Mouse (Mus musculus): ENCODE results near the gene Adap1.

Adap1 gene

DNA sequence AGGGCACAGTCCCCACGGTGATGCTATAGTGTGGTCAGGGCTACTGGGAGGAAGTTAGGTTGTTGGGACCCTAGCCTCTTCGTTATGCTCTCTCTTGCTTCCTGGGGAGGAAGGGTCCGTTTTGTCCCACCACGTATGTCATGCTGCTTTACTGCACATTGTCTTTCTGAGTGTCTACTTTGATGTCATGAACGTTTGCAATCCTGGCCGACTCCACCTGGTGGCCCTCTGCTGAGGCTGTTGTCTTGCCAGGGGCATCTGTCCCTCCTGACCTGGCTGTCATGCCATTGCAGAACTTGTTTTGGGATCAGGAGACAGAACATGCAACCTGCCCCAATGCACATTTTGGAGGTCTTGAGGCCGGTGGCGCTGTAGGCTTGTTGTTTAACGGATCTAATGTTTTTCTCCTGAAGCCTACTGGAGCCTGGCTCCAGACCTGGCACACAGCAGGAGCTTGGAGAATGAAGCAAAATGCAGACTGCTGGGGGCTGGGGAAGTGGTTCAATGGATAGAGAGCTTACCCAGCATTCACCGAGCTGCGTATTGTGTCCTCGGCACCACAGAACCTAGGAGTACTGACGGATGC is 782 bp upstream of the Adap1 start:
- in situ Hi-C loops (cut with MboI; ENCODE audit: low sequenced_read_pairs) = no loop called here

- in situ Hi-C loops (cut with MboI; ENCODE audit: low sequenced_read_pairs) = no loop called here
Measured at GRCm38 (mm10) chr5:139324691-139325394, 579 bp downstream of the Adap1 start.

- in situ Hi-C loops (cut with MboI; ENCODE audit: low sequenced_read_pairs) = no loop called here
Measured at GRCm38 (mm10) chr5:139324045-139324491, 1.4 kb downstream of the Adap1 start.

DNA sequence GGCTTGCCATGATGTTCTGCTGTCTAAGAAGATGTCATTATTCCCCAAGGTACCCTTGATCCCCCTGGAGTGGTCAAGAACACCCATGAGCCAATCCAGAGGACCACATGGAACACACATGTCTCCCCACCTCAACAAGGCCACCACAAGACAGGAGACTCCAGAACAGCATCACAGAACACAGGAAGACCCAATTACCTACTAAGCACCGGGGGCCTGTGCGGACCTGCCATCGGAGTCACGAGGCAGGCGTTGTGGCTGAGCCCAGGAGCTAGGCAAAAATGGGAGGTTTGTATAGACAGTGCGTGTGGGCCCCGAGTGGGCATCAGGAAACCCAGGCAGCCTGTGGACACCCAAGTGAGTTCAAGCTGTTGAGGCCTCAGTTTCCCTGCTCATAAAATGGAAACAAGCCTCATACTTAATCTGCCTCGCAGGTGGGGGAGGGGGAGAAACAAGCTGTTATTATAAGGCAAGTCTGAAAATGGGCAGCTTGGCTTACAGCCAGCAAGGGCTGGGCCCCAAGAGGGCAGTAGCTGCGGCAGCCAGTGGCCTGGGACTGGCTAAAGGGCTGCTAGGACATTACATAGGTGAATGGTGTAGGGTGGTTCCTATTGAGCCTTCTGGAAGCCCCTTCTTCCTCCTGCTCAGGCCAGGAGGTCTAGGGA is 2.0 kb downstream of the Adap1 start:
- in situ Hi-C loops (cut with MboI; ENCODE audit: low sequenced_read_pairs) = no loop called here

DNA sequence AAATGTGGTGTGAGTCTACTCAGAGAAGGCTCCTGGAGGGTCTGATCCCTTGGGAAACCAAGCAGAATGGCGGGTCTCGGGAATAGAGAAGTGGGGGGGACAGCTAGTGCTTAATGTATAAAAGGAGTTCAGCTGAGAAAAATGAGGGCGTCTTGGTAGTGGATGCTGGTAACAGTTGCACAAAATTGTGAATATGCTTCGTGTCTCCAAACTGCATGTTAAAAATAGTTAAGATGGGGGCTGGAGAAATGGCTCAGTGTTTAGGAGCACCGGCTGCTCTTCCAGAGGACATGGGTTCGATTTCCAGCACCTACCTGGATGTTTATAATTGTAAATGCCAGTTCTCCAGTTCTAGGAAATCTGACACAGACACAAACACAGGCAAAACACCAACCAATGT is 4.1 kb downstream of the Adap1 start:
- in situ Hi-C loops (cut with MboI; ENCODE audit: low sequenced_read_pairs) = no loop called here

DNA sequence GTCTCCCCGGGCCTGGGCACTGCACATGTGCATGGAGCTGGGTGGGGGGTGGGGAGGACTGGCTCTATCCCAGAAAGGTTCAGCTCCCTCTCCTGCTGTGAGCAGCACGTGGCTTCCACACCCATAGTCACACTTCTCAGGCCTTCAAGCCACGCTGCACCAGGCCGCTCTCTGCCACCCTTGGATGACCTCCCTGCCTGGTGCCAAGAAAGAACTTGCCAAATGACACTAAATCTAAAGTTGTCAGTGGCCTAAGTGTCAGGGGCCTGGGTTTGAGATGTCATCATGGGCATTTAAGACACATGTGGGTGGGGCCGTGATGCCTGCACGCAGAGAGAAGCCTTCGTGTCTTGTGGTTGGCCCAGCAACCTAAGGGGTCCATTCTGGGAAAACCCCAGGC is 5.0 kb downstream of the Adap1 start:
- in situ Hi-C loops (cut with MboI; ENCODE audit: low sequenced_read_pairs) = no loop called here

- in situ Hi-C loops (cut with MboI; ENCODE audit: low sequenced_read_pairs) = no loop called here
Measured at GRCm38 (mm10) chr5:139317751-139318504, 7.5 kb downstream of the Adap1 start.

DNA sequence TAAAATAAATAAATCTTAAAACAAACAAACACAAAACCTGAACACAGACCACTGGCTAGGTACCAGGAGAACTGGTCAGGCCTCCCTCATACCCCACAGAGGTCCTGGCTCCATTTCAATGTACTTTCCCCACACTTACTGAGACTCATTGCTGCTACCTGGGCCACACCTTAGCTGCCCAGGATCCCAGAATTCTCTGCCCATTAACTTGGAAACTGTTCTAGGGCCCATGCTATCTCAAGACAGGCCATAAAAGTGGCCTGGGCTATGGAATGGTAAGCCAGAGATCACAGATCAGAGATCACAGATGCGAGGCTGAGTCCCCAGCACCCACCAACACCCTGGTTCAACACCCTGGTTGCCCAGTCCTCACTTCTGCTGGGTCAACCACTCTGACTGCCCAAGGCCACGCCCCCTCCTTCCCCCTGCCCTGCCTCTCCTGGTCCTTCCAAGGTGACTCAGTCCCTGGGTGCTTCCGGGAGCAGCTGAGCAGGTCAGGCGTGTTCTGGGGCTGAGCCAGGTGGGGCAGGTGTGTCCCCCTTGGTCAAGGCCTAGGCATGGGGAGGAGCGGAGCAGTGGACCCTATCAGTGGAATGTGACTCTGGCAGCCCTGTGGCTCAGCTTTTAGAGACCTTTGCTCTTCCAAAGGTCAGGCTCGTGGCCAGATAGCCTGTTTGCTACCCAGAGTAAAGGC is 8.3 kb downstream of the Adap1 start:
- in situ Hi-C loops (cut with MboI; ENCODE audit: low sequenced_read_pairs) = no loop called here

- in situ Hi-C loops (cut with MboI; ENCODE audit: low sequenced_read_pairs) = no loop called here
Measured at GRCm38 (mm10) chr5:139314941-139315642, 10.3 kb downstream of the Adap1 start.

GRCm38 (mm10) chr5:139313536-139313935 is 11.9 kb downstream of the Adap1 start:
- in situ Hi-C loops (cut with MboI; ENCODE audit: low sequenced_read_pairs) = no loop called here

- in situ Hi-C loops (cut with MboI; ENCODE audit: low sequenced_read_pairs) = no loop called here
Measured at GRCm38 (mm10) chr5:139311822-139312221, 13.6 kb downstream of the Adap1 start.

DNA sequence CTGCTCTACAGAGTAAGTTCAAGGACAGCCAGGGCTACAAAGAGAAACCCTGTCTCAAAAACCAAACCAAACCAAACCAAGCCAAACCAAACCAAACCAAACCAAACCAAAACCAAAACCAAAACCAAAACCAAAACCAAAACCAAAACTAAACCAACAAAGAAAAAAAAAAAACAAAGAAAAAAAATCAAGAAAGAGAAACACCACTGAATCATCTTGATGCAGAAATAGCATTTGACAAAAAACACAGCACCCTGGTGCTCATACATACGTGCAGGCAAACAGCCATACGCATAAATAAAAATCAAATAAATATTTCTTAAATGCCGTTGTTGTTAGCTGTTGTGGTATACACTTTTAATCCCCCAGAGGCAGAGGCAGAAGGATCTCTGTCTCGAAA is 14.9 kb downstream of the Adap1 start:
- in situ Hi-C loops (cut with MboI; ENCODE audit: low sequenced_read_pairs) = no loop called here

DNA sequence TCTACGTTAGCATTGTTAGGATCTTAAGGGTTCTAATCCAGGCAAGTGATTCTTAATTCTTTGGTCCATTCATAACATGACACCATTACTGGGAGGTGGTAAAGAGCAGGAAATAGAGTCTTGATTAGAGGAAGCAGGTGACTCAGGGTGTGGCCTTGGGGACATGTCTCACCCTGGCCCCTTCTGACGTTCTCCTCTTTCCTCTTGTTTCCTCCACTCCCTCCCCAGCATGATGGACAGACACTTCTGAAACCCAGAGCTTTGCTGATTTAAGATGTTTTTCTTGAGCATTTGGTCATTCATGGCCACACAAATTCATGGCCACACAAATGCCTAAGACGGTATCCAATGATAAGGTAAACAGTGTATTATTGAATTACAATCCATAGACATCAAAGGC is 15.5 kb downstream of the Adap1 start:
- in situ Hi-C loops (cut with MboI; ENCODE audit: low sequenced_read_pairs) = no loop called here

DNA sequence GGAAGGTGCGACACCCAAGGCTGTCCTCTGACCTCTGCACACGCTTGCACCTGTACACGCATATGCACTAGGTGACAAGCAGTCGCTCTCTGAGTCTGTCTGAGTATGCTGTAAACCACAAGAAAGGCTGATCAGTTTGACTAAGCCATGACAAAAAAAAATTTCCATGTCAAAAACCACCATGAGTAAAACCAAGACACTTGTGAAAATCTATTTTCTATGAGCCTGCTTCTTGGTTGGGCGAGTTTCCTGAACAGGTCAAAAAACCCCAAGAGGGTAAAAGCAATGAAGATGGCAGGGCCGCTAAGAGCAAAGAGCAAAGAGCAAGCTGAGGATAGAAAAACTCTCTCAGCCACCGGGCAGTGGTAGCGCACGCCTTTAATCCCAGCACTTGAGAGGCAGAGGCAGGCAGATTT is 21.8 kb downstream of the Adap1 start:
- in situ Hi-C loops (cut with MboI; ENCODE audit: low sequenced_read_pairs) = no loop called here

- in situ Hi-C loops (cut with MboI; ENCODE audit: low sequenced_read_pairs) = no loop called here
Measured at GRCm38 (mm10) chr5:139302101-139302500, 23.3 kb downstream of the Adap1 start.

GRCm38 (mm10) chr5:139297745-139298144 is 27.7 kb downstream of the Adap1 start:
- in situ Hi-C loops (cut with MboI; ENCODE audit: low sequenced_read_pairs) = no loop called here

DNA sequence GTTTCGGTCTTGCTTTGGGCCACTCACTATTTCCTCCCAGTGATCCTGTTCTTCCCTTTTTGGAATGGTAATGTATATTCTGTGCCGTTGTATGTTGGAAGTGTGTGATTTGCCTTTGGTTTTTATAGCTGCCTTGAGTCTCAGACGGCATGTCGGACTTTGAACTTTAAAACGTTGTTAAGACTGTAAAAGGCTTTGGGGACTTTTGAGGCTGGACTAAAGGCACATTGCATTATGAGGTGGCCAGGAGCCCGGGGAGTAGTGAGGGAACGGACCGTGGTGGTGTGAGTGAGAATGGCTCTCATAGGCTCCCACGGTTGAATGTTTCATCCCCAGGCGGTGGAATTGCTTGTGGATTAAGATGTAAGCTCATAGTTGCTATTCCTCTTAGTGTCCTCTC is 28.3 kb downstream of the Adap1 start:
- in situ Hi-C loops (cut with MboI; ENCODE audit: low sequenced_read_pairs) = no loop called here

GRCm38 (mm10) chr5:139294089-139294488 is 31.3 kb downstream of the Adap1 start:
- in situ Hi-C loops (cut with MboI; ENCODE audit: low sequenced_read_pairs) = no loop called here

- in situ Hi-C loops (cut with MboI; ENCODE audit: low sequenced_read_pairs) = no loop called here
Measured at GRCm38 (mm10) chr5:139291811-139292560, 33.4 kb downstream of the Adap1 start.
